Mouse (Mus musculus) induced T-regulatory cell, adult 2 months (primary cell): ENCODE measurements around the gene Stoml3.

ENCODE experiments used
- DNase-seq: peaks from one replicate; pipeline ENCODE4 v3.0.0-alpha.2; 2012; ENCODE audit warnings: low read depth

Gene Stoml3

DNA sequence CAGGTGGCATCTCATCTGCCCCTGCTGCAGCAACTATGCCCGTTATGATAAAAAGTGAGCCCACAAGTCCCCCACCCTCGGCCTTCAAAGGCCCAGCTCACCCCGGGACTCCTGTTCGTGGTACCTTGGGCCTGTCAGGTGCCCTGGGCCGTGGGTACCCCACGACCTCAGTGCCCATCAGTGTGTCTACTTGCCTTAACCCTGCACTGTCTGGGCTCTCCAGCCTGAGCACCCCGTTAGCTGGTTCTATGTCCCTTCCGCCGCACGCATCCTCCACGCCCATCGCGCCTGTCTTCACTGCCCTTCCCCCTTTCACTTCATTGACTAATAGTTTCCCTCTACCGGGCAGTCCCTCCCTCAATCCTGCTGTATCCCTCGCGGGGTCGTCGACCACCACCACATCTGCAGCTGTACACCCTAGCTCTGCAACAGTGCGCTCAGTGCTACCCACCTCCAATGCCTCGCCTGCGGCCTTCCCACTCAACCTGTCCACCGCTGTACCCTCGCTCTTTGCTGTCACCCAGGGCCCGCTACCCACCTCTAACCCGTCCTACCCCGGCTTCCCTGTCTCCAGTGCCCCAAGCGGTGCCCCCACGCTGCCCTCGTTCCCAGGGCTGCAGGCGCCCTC lies 9.9 kb upstream of the Stoml3 start:
- no peak for DNase-seq

DNA sequence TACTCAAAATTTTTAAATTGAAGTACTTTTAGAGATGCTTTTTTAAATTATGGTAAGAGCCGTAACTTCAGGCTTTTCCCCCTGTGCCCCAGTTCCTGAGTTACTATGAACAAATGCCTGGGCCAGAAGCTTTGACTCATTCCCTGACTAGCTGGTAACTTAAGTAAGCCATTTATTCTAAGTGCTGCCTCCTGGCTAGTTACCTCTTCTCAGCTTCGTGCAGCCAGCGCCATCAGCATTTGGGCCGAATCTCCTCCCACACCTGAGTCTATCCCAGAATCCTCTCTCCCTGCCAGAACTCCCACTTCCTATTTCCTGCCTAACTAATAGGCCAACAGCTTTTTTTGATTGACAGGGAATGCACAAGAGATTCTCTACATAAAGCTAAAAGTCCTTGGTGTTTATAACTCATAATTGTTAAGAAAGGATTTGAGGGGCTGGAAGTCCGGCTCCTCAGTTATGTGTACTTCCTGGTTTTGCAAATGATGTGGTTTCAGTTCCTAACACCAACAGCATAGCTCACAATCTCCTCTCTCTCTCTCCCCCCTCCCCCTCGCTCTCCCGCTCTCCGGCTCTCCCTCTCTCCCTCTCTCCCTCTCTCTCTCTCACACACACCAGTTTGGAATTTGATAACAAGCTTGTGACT lies 4.9 kb upstream of the Stoml3 start:
- DNase-seq, result no peak

DNA sequence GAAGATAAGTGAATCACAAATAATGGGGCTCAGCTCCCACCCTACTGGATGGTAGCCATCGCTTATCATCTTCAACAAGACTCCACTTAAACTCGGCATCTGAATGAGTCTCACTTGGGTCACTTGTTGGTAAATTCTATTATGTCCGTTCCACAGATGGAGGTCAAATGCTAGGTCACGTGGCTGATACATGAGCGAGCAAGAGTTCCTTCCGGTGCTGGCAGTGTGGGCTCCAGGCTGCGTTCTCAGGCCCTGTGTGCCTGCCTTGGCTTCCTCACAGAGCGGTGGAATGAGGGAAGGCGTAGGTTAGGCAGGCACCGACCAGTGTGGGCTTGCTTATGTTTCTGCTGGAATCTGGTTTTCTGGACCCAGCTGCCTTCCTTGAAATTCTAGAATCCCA lies 1.9 kb upstream of the Stoml3 start:
- no peak for DNase-seq

GRCm38 (mm10) chr3:53486996-53487576 lies 1.4 kb upstream of the Stoml3 start:
- no peak for DNase-seq

GRCm38 (mm10) chr3:53498351-53498905 lies 10.0 kb downstream of the Stoml3 start:
- DNase-seq, result no peak

- peak; percentile 12 for DNase-seq
These were observed 14.0 kb downstream of the Stoml3 start for GRCm38 (mm10) chr3:53502428-53502827.

DNA sequence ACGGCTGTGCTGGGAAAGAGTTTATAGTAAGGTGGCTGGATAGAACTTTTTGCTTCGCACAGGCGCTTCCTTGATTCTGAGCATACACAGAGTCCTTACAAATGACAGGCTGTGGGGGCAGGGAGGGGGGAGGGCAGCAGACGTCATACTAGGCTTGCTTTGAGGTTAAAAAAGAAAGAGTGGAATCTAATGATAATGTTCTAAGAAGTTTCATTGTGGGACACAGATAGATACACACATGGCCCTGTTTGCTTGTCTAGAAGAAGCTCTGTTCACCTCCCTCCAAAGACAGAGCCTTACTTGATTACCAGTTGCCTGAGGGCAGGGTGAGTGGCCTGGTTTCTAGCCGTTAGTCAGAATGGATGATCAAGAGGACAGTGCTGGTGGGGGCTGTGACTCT lies 24.6 kb downstream of the Stoml3 start:
- no peak for DNase-seq

- no peak for DNase-seq
These were observed 26.0 kb downstream of the Stoml3 start for GRCm38 (mm10) chr3:53514221-53515065.

- no peak for DNase-seq
These were observed 34.3 kb downstream of the Stoml3 start for GRCm38 (mm10) chr3:53522794-53523193.

- peak; percentile 55 for DNase-seq
These were observed 37.3 kb downstream of the Stoml3 start for GRCm38 (mm10) chr3:53525737-53526136.

- DNase-seq, result no peak
These were observed 41.9 kb downstream of the Stoml3 start for GRCm38 (mm10) chr3:53530305-53530704.

- no peak for DNase-seq
These were observed 43.6 kb downstream of the Stoml3 start for GRCm38 (mm10) chr3:53532091-53532490.

GRCm38 (mm10) chr3:53552691-53553090 lies 64.2 kb downstream of the Stoml3 start:
- no peak for DNase-seq

DNA sequence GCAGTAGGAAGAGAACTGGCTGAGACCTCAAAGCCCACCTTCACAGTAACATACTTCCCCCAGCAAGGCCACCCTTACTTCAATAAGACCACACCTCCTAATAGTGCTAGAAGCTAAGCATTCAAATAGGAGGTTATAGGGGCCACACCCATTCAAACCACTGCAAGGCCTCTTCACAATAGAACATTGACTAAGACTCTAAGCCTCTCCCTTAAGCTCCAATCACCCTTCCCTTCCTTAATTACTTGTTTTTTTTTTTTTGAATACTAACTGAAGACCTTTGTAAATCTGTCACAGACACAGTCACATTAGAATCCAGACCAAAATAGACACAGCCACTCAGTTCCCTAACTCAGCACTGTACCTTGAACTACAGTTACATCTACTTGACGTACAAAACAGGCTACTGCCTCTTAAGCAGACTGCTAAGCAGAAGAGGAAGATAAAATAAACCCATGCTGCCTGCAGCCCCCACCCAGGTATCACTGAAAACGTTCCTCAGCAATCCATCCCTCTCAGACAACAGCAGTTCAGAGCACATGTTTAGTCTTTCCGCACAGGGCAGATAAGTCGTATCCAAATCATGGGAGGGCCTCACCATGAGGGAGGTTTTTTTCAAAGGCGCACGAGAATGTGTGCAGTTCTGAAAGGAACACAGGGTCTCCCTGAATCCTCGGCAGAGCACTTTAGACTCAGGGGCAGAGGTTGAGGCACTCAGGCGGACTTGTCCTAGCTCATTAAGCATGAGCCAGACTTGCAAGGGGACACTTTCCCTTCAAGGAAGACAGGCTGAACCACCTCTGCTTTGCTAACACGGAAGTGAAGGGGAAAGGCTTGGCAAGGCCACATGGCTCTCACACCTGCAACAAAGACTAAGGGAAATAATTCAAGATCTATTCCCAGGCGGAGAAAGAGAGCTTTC lies 66.8 kb downstream of the Stoml3 start:
- DNase-seq, result no peak

DNA sequence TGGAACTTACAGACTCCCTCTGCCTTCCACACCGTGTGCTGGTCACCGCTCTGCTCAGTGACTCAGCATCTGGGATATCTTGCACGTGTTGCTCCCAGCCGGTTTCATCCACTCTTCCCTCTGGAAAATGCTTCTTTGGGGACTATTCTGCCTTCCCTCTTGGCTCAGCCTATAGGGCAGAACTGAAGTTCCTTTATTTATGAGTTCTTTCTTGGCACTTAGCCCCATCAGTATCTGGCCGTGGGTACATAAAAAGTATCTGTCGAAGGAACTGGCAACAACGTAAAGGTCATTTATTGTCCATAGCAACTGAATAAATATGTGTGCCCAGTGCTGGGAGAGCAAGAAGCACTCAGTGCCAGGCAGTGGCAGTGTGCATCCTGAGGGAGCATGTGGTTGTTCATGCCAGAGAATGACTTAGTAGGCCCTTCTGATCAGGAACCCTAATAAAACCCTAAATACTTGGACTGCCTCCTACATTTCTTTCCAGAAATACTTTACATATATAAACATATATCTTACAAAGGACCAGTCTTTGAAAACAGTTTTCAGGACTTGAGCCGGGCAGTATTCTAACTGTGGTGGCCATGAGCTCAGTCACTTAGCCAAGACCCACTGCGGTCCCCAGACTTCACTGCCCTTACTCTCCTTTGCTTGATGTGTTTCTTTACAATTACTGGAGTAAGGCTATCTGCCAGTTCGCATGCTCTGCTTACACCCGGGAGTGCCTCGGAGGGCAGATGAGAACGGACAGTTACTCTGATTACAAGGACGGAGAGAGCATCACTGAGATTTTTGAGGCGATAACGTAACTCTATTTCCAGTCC lies 69.1 kb downstream of the Stoml3 start:
- DNase-seq, result no peak
